Mouse (Mus musculus) thymus, postnatal 0 days (tissue): ENCODE results near the gene Tmc6. TPM values are rescaled to one million over a fixed set of nuclear protein-coding genes. Genes with fewer than 3 reads are reported as not detected.
"Not testable (repeated sequence)": the region's sequence is repeated elsewhere in the genome, so short reads cannot be mapped to it uniquely, and the experiment has no call there.

Experiments
- DNase-seq: peaks from one replicate; pipeline ENCODE4 v3.0.0-alpha.2; 2015; ENCODE audit warnings: low spot score
- polyA plus RNA-seq: library from polyadenylated mRNA; unstranded; fragments of >200 nt; fragmentation: Nextera tagmentation; extraction: Ambion mirVana; gene quantifications from 2 replicates; pipeline ENCODE4 v1.2.1, GENCODE M21; 2015

Gene Tmc6
- polyA plus RNA-seq = 46.7 and 58.9 TPM in 2 replicates

GRCm38 (mm10) chr11:117781993-117782704 is at the start of gene Tmc6, which contains the start of gene Tmc8:
Gene Tmc6, minus strand, starts transcription at chr11:117782198.
Gene Tmc8, plus strand, starts transcription at chr11:117782076.
- peak; percentile 93 for DNase-seq

GRCm38 (mm10) chr11:117830401-117830800 is 48.4 kb upstream of the Tmc6 start:
- no peak for DNase-seq

GRCm38 (mm10) chr11:117829671-117830215 is 47.7 kb upstream of the Tmc6 start:
- DNase-seq = no peak

- no peak for DNase-seq
Measured at GRCm38 (mm10) chr11:117828888-117829604, 47.0 kb upstream of the Tmc6 start.

GRCm38 (mm10) chr11:117828149-117828887 is 46.3 kb upstream of the Tmc6 start:
- peak; percentile 31 for DNase-seq

GRCm38 (mm10) chr11:117827386-117827785 is 45.4 kb upstream of the Tmc6 start:
- peak; percentile 55 for DNase-seq

- DNase-seq = peak; percentile 49
Measured at GRCm38 (mm10) chr11:117826916-117827315, 44.9 kb upstream of the Tmc6 start.

- no peak for DNase-seq
Measured at GRCm38 (mm10) chr11:117826164-117826563, 44.2 kb upstream of the Tmc6 start.

- DNase-seq = peak; percentile 81
Measured at GRCm38 (mm10) chr11:117825333-117826101, 43.5 kb upstream of the Tmc6 start, which contains the start of the genes Afmid and Tk1. Gene Afmid, plus strand, starts transcription at chr11:117825924. Gene Tk1, minus strand, starts transcription at chr11:117826092.

GRCm38 (mm10) chr11:117824060-117824969 is 42.3 kb upstream of the Tmc6 start:
- peak; percentile 83 for DNase-seq

- no peak for DNase-seq
Measured at GRCm38 (mm10) chr11:117823411-117823810, 41.4 kb upstream of the Tmc6 start.

- no peak for DNase-seq
Measured at GRCm38 (mm10) chr11:117822728-117823241, 40.8 kb upstream of the Tmc6 start.

- no peak for DNase-seq
Measured at GRCm38 (mm10) chr11:117821868-117822267, 39.9 kb upstream of the Tmc6 start.

GRCm38 (mm10) chr11:117820173-117820572 is 38.2 kb upstream of the Tmc6 start:
- DNase-seq = no peak

- no peak for DNase-seq
Measured at GRCm38 (mm10) chr11:117819095-117819494, 37.1 kb upstream of the Tmc6 start.

- DNase-seq = no peak
Measured at GRCm38 (mm10) chr11:117816389-117816996, 34.5 kb upstream of the Tmc6 start.

GRCm38 (mm10) chr11:117815850-117816249 is 33.9 kb upstream of the Tmc6 start:
- not testable (repeated sequence) for DNase-seq

- DNase-seq = no peak
Measured at GRCm38 (mm10) chr11:117814704-117815366, 32.8 kb upstream of the Tmc6 start.
